Mouse (Mus musculus): ENCODE measurements around the gene Nuak2. TPM values are rescaled to one million over a fixed set of nuclear protein-coding genes. Genes with fewer than 3 reads are reported as not detected.
"Not testable (repeated sequence)": the region's sequence is repeated elsewhere in the genome, so short reads cannot be mapped to it uniquely, and the experiment has no call there.

The Nuak2 gene
- 2.2 and 4.4 TPM in 2 replicates for polyA plus RNA-seq (2015; fragmentation: Nextera tagmentation; extraction: Ambion mirVana)

GRCm38 (mm10) chr1:132315889-132316624, at the start of gene Nuak2:
Nuak2 (plus strand) TSS chr1:132316126.
- under 1% methylated on average over 67 of the region's 67 CpGs for WGBS
- H3K4me3 ChIP-seq = peak within 1 kb of the TSS; percentile 58
- peaks cover 65% of the 10 kb centered on the region for H3K27me3 ChIP-seq
- no peaks in the 10 kb centered on the region for H3K36me3 ChIP-seq
- peaks cover 17% of the 10 kb centered on the region; the same call in 1 of the 2 replicates for H3K4me1 ChIP-seq
- peak within 1 kb of the TSS; percentile 68 for H3K9ac ChIP-seq
- peak; percentile 80 for ATAC-seq (ENCODE audit: insufficient number of reproducible peaks, insufficient read depth, low FRiP score, low TSS enrichment, low read depth)
- H3K4me2 ChIP-seq = peak within 1 kb of the TSS; percentile 98
- H3K27ac ChIP-seq = no peak within 1 kb of the TSS
- H3K9me3 ChIP-seq = no peaks in the 10 kb centered on the region

GRCm38 (mm10) chr1:132266791-132267557, 49.0 kb upstream of the Nuak2 start:
- Histone ChIP-seq H3K4me1 (peaks cover 29% of the 10 kb centered on the region), H3K4me2 (peak overlapping the region; percentile 20; the same call in 1 of the 2 replicates)
- 29% methylated on average over 8 of the region's 8 CpGs for WGBS

DNA sequence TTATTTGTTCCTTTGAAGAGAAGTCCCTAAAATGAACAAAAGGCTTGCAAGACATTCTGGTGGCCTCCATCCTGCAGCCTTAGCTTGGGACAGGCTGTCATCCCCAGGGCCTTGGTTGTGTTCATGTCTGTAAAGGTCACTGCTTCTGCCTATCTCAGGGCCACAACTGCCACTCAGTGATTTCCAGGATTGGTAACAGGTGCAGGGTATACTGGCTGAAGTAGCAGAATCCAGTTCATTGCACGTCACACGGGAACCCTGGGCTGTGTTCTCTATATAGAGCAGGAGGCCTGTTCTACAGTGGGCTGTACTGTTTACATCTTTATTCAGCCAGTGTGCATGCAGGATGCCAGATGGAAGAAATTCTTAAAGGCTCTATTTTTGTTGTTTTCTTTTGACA, 48.0 kb upstream of the Nuak2 start:
- 33% methylated on average over 2 of the region's 2 CpGs for WGBS
- no peaks in the 10 kb centered on the region for H3K9me3 ChIP-seq
- H3K4me3 ChIP-seq = no peak overlapping the region
- ATAC-seq (ENCODE audit: insufficient number of reproducible peaks, insufficient read depth, low FRiP score, low TSS enrichment, low read depth) = no peak
- no peak overlapping the region for H3K27ac ChIP-seq
- no peaks in the 10 kb centered on the region for H3K36me3 ChIP-seq
- H3K9ac ChIP-seq = no peak overlapping the region
- no peak overlapping the region for H3K4me2 ChIP-seq
- H3K4me1 ChIP-seq = peaks cover 29% of the 10 kb centered on the region
- H3K27me3 ChIP-seq = no peaks in the 10 kb centered on the region

More at GRCm38 (mm10) chr1:132266791-132267557, 49.0 kb upstream of the Nuak2 start:
- peak overlapping the region; percentile 32; the same call in 1 of the 2 replicates for H3K9ac ChIP-seq
- no peaks in the 10 kb centered on the region for H3K27me3 ChIP-seq
- no peak overlapping the region for H3K27ac ChIP-seq
- ATAC-seq (ENCODE audit: insufficient number of reproducible peaks, insufficient read depth, low FRiP score, low TSS enrichment, low read depth) = no peak
- H3K36me3 ChIP-seq = no peaks in the 10 kb centered on the region
- H3K9me3 ChIP-seq = no peaks in the 10 kb centered on the region
- no peak overlapping the region for H3K4me3 ChIP-seq

- Histone ChIP-seq H3K4me2 (no peak overlapping the region), H3K36me3 (no peaks in the 10 kb centered on the region), H3K9me3 (no peaks in the 10 kb centered on the region), H3K27me3 (no peaks in the 10 kb centered on the region), H3K9ac (no peak overlapping the region), H3K4me3 (no peak overlapping the region), H3K27ac (no peak overlapping the region), H3K4me1 (peaks cover 29% of the 10 kb centered on the region)
- ATAC-seq (ENCODE audit: insufficient number of reproducible peaks, insufficient read depth, low FRiP score, low TSS enrichment, low read depth) = no peak
- WGBS = 17% methylated on average over 7 of the region's 7 CpGs
Measured at GRCm38 (mm10) chr1:132268418-132269060, 47.4 kb upstream of the Nuak2 start.

- H3K9ac ChIP-seq = no peak overlapping the region
- H3K4me3 ChIP-seq = no peak overlapping the region
- no peak overlapping the region for H3K27ac ChIP-seq
- no peaks in the 10 kb centered on the region for H3K27me3 ChIP-seq
- H3K9me3 ChIP-seq = no peaks in the 10 kb centered on the region
- peaks cover 29% of the 10 kb centered on the region for H3K4me1 ChIP-seq
- no peaks in the 10 kb centered on the region for H3K36me3 ChIP-seq
- 79% methylated on average over 3 of the region's 3 CpGs for WGBS
- H3K4me2 ChIP-seq = no peak overlapping the region
- no peak for ATAC-seq (ENCODE audit: insufficient number of reproducible peaks, insufficient read depth, low FRiP score, low TSS enrichment, low read depth)
Measured at GRCm38 (mm10) chr1:132271237-132271636, 44.7 kb upstream of the Nuak2 start.

DNA sequence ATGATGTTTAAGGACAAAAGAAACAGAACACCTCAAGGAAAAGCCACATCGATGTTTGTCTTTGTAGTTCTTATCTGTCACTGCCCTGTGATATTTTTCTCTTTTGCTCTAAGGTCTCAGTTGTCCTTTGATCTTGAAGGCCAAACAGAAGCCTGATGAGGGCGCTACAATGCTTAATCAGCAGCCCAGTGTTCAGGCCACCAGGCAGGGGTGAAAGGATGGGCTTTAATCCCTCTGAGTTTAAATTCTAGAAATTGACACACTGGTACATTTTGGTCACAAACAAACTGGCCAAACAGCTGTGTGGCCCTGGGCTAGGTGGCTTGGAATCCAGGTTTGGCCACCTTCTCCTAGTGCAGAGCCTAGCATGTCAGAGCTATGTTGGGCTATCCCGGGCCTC, 39.2 kb upstream of the Nuak2 start:
- no peaks in the 10 kb centered on the region for H3K9me3 ChIP-seq
- no peak overlapping the region for H3K4me2 ChIP-seq
- no peak overlapping the region for H3K4me3 ChIP-seq
- no peak for ATAC-seq (ENCODE audit: insufficient number of reproducible peaks, insufficient read depth, low FRiP score, low TSS enrichment, low read depth)
- 80% methylated on average over 3 of the region's 3 CpGs for WGBS
- H3K36me3 ChIP-seq = no peaks in the 10 kb centered on the region
- H3K27ac ChIP-seq = no peak overlapping the region
- H3K9ac ChIP-seq = no peak overlapping the region
- H3K27me3 ChIP-seq = no peaks in the 10 kb centered on the region
- H3K4me1 ChIP-seq = no peaks in the 10 kb centered on the region

DNA sequence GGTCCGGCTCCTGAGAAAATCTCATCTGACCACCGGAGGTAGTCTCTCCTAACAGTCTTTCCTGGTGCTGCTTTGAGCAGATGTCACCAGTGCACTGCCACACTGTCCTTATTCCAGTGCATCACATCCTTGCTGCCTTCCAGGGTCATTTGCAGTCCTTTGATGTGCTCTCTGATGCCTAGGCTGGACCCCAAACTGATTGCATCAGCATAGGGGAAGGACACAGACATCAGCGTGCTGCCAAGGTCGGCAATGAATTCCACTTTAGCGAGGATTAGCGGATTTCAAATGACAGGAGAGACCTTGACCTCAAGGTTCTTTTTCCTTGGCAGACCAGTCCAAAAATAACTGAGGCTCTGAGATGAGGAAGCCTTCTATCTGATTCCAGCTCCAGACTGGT, 38.8 kb upstream of the Nuak2 start:
- no peak for ATAC-seq (ENCODE audit: insufficient number of reproducible peaks, insufficient read depth, low FRiP score, low TSS enrichment, low read depth)
- no peak overlapping the region for H3K9ac ChIP-seq

DNA sequence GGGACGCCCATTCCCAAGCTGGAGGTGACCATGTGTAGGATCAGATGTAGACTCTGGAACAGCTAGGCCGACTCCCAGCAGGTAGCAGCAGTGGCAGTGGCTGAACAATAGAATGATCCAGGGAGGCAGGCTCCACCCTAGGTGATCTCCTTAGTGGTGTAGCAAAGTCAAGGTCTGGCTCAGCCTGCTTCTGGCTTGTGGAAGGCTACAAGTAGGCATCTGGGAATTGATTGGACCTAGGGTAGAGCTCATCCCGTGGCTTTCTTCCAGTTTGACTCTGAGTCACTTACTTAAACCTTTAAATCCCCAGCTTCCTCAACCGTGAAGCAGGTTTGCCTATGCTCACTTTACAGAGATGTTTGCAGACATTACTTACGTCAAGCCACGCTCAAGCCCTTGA, 35.3 kb upstream of the Nuak2 start:
- not testable (repeated sequence) for H3K4me3 ChIP-seq; H3K4me2 ChIP-seq; H3K36me3 ChIP-seq; H3K4me1 ChIP-seq; H3K9me3 ChIP-seq; H3K27ac ChIP-seq; H3K9ac ChIP-seq; H3K27me3 ChIP-seq; ATAC-seq (ENCODE audit: insufficient number of reproducible peaks, insufficient read depth, low FRiP score, low TSS enrichment, low read depth)
- WGBS = 69% methylated on average over 6 of the region's 6 CpGs

More for the DNA sequence above, 38.8 kb upstream of the Nuak2 start:
- no peaks in the 10 kb centered on the region for H3K36me3 ChIP-seq
- WGBS = 73% methylated on average over 6 of the region's 6 CpGs
- no peaks in the 10 kb centered on the region for H3K27me3 ChIP-seq
- H3K9me3 ChIP-seq = no peaks in the 10 kb centered on the region
- no peaks in the 10 kb centered on the region for H3K4me1 ChIP-seq
- H3K4me2 ChIP-seq = no peak overlapping the region
- no peak overlapping the region for H3K4me3 ChIP-seq
- H3K27ac ChIP-seq = no peak overlapping the region

GRCm38 (mm10) chr1:132281523-132282176, 34.3 kb upstream of the Nuak2 start:
- Histone ChIP-seq H3K27ac (no peak overlapping the region), H3K9ac (no peak overlapping the region), H3K4me1 (no peaks in the 10 kb centered on the region), H3K27me3 (0 out of 2 replicates have a peak, but pooled peaks cover 7% of the 10 kb centered on the region), H3K36me3 (no peaks in the 10 kb centered on the region), H3K9me3 (no peaks in the 10 kb centered on the region), H3K4me2 (no peak overlapping the region), H3K4me3 (no peak overlapping the region)
- 23% methylated on average over 8 of the region's 8 CpGs for WGBS
- ATAC-seq (ENCODE audit: insufficient number of reproducible peaks, insufficient read depth, low FRiP score, low TSS enrichment, low read depth) = no peak

- H3K27me3 ChIP-seq = 0 out of 2 replicates have a peak, but pooled peaks cover 7% of the 10 kb centered on the region
- H3K4me1 ChIP-seq = no peaks in the 10 kb centered on the region
- no peak for ATAC-seq (ENCODE audit: insufficient number of reproducible peaks, insufficient read depth, low FRiP score, low TSS enrichment, low read depth)
- H3K36me3 ChIP-seq = no peaks in the 10 kb centered on the region
- no peak overlapping the region for H3K4me2 ChIP-seq
- no peak overlapping the region for H3K27ac ChIP-seq
- 95% methylated on average over 2 of the region's 2 CpGs for whole genome bisulfite sequencing
- no peak overlapping the region for H3K9ac ChIP-seq
- H3K4me3 ChIP-seq = no peak overlapping the region
- H3K9me3 ChIP-seq = no peaks in the 10 kb centered on the region
Measured at GRCm38 (mm10) chr1:132282177-132282536, 33.8 kb upstream of the Nuak2 start.

GRCm38 (mm10) chr1:132283018-132283417, 32.9 kb upstream of the Nuak2 start:
- H3K36me3 ChIP-seq = no peaks in the 10 kb centered on the region
- H3K27me3 ChIP-seq = 0 out of 2 replicates have a peak, but pooled peaks cover 7% of the 10 kb centered on the region
- no peaks in the 10 kb centered on the region for H3K9me3 ChIP-seq
- ATAC-seq (ENCODE audit: insufficient number of reproducible peaks, insufficient read depth, low FRiP score, low TSS enrichment, low read depth) = no peak
- no peak overlapping the region for H3K4me2 ChIP-seq
- H3K4me1 ChIP-seq = 0 out of 2 replicates have a peak, but pooled peaks cover 2% of the 10 kb centered on the region
- no peak overlapping the region for H3K27ac ChIP-seq
- WGBS = 70% methylated on average over 13 of the region's 13 CpGs
- H3K9ac ChIP-seq = no peak overlapping the region
- H3K4me3 ChIP-seq = no peak overlapping the region
